Mouse (Mus musculus): ENCODE data around the gene Rassf4. TPM values are rescaled to one million over a fixed set of nuclear protein-coding genes. Genes with fewer than 3 reads are reported as not detected.

Gene Rassf4
- total RNA-seq, 4 experiments from 2014 or later, result 3.7 to 7.0 (median 5.1) TPM

DNA sequence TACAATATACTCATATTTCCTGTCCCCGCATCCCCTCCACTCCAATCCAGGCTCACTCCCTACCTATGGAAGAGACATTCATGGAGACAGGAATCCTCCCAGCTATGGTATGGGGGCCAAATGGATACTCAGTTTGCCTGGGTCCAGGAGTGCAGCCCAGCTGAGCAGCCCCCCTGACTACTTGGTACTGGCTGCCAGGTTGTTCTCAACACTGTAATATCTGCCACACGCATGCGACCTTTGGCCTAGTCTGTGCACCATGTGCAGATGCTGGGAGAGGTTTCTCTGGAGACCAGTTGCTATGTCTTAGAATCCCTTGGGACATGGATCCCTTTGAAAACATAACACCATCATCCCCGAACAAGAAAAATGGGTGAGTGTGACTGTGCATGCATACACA lies 2.0 kb downstream of the Rassf4 start:
- DNase-seq (ENCODE audit: low spot score), result no peak

DNA sequence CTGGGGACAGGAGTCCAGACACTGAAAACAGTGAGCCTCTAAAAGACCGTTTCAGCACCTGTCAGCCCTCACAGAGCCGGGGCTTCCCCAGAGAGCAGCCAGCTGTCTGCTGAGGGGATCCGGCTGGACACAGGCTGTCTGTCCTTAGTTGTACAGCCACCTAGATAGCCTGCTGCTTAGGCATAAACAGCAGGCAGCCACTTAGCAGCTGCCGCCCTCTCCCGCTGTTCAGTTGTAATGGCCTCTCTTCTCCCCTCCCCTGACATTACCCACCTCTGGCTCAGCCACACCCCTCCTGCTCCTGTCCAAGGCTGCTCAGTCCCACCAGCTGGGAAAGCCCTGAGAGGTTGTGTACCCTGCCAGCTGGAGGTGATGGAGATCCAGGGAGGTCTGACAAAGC lies 2.7 kb downstream of the Rassf4 start:
- no peak for DNase-seq (ENCODE audit: low spot score)

DNA sequence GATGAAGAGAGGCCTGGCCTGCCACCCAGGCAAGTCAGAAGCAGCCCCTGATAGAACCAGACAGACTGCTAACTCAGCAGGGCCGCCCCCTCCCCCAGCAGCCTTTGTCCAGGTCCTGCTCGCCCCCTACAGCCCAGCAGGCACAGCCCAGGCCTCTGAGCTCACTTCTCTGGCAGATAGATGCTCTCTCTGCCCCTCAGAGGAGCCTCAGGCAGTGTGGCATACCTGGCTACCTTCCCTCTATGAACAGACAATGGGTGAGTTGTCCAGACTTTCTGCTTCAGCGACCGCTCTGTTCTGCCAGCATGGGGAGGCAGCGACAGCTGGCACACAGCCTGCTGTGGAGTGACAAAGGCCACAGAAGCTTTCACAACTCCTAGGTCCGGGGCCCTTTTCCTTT lies 3.6 kb downstream of the Rassf4 start:
- DNase-seq (ENCODE audit: low spot score), result no peak

DNA sequence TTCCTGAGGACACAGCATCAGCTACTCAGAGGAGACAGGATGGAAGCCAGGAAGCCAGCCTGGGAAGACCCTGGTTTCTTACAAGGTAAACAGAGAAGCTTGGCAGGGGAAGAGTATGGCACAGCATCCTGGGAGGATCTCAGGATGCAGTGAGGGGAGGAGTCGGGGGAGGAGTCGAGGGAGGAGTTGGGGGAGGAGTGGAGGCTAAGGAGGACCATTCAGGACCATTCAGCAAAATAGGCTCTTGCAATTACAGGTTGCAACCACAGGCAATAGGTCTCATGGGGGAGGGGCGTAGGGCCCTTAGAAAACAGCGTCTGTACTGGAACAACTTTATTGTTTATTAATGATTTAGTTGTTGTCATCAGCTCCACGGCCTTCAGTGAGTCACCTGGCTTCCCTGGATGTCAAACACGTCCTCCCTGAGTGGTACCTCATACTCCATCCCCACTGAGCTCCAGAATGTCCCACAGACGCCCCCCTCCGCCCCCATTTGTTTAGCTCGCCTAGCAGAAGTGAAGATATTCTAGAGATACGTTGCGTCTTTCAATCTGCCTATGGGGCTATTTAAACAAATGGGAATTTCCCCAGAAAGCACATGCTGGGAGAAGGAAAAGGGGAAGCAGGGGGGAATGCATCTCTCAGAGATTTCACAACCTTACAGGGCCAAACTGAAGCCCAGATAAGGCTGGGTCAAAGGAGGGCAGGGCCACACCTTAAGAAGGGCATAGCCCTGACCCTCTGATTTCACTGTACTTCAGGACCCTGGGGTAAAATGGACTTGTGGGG lies 4.9 kb downstream of the Rassf4 start:
- no peak for DNase-seq (ENCODE audit: low spot score)

DNA sequence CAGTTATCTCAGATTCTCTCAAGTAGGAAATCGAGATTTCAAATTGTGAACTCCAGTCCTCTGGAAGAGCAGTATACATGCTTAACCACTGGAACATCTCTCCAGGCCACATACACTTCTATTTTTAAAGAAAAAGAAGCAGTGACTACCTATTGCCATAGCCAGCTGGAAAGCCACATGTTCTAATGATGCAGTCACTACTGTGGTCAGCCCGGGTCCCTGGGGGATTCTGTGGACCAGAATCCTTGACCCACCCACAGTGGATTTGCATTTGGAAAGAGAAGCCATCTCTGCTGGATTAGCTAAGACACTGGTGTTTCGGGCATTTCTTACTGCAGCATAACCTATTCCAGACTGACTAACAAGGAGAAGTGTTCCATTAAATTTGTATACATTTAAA lies 6.4 kb downstream of the Rassf4 start:
- no peak for DNase-seq (ENCODE audit: low spot score)

DNA sequence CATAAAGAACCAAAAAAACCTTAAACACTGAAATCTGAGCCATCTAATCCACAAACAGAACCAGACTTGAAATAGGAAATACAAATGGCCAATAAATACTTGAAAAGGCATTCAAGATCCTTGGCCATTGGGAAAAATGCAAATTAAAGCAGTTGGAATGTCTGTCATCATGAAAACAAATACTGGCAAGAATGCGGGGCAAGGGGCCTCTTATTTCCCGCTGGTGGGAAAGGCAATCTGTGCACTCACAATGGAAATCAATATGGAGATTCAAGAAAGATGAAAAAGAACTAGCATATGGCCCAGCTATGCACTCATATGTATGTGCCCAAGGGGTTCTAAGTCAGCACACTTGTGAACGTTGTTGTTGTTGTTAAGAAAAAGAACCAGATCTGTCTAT lies 6.9 kb downstream of the Rassf4 start:
- DNase-seq (ENCODE audit: low spot score), result no peak

DNA sequence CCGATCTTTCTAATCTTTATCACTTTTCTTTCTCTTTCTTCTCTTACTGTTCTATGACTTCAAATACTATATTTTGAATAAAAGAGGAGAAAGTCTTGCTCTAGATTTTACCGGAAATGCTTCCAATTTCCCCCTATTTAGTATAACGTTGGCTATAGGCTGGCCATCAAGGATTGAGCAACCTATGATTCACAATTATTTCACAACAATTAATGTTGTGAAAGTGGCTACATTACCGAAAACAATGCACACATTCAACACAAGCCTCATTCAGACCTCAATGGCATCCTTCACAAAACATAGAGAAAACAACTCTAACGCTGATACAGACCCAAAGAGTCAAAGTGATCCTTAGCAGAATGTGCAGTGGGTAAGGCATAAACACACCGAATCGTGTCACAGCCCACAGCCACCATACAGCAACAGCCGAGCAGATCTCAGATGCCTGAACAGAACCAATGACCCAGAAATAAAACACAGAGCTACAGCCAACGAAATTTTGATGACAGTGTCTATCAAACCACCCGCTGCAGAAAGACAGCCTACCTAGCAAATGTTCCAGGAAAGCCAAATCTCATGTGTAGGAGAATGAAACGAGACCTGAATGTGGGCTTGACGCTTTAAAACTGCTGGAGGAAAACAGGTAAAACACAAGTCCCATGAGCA lies 7.5 kb downstream of the Rassf4 start:
- DNase-seq (ENCODE audit: low spot score), result no peak

DNA sequence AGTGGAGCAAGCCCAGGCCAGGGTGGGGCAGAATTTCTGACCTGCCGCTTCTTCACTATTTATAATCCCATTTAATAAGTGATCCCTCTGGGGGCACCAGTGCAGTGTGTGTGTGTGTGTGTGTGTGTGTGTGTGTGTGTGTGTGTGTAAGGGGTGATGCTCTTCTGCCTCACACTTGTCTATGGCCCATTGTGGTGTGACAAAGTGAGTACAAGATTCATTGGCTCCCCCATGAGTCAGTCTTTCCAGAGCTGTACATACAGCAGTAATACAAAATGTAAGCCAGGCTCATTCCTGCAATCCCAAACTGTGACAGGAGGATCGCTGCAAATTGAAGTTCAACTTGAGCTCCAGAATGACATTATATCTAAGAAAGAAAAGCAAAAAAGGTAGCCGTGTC lies 8.9 kb downstream of the Rassf4 start:
- no peak for DNase-seq (ENCODE audit: low spot score)

DNA sequence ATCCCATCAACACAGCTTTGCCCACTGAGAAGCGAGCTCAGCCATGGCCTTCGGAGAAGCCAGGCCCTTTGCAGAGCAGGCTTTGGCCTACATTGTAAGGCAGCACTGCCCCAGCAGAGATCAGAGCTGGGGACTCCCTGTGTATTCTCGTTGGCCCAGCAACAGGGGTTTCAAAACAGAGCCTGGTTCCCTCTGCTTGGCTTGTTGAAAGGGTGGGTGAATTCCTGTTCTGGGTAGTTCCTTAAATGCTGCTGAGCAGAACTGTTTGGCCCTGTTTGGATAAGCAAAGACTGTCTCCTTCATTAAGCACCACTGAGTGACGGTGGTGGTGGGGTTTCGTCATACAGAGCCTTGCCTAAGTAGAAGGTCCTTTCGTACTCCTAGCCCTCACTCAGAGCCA lies 9.7 kb downstream of the Rassf4 start:
- no peak for DNase-seq (ENCODE audit: low spot score)

DNA sequence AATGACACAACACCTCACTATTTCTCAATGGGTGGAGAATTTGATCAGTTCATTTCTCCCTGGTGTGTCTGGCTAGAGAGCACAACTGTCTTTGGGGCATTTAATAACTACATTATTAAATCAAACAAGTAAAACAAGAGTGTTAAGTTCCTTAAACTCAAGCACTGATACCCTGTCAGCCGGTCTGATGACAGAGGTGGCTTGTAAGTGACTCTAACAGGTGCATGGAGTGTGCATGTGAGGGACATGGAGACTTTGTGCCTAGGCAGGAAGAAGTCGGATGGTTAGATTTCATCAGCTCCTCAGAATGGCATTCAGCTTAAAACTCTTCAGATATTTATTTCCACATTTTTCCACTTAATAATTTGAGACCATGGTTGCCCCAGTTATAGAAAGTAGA lies 10.4 kb downstream of the Rassf4 start:
- no peak for DNase-seq (ENCODE audit: low spot score)

DNA sequence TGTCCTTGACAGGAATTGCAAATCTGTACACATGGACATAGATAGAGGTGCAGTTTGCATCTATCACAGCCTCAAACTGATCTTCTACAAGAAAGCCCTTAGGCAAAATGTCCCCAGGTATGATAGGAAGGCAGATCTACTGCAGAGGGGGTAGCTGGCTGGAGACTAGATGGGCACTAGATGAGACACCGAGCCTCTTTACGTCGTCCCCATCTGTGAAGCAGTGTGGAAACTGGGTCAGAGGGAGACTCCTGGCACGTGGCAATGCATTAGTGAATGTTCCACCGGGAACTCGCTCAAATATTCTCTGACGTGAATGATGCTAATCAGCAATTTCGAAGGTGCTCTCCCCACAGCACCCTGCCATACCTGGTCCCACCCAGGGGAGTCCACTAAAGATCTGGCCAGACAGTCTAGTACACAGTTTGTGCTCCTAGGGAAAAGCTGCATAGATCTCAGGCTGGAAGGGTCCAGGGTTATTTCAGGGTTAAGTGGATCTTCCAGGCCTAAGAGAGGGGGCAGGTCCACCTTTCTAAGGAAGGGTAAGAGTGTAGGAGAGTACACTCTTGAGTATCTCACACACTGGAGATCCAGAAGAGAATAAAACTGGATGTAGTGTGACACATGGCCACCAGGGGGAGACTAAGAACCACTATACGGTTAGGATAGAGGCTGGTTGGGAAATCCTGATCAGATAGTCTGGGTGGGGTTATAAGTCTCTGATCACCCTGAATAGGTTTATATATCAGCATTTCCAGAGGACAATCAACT lies 19.9 kb downstream of the Rassf4 start:
- peak; percentile 71 for DNase-seq (ENCODE audit: low spot score)

DNA sequence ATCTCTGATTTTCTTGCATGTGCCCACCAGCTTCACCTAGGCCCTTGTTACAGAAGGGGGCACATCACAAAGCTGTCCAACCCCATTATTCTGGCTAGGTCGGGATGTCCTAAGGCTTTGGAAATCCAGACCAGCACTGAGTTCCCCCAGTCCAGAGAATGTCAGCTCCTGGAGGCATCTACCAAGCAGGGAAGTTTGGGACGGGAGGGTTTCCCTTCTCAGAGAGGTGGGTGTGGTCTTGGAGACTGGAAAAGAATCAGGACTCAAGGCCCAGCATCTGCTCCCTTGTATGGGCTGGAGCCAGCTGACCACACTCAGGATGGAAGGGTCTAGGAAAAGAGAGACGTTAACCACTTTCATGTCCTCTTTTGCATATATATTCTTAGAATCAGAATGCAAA lies 20.6 kb downstream of the Rassf4 start:
- no peak for DNase-seq (ENCODE audit: low spot score)

DNA sequence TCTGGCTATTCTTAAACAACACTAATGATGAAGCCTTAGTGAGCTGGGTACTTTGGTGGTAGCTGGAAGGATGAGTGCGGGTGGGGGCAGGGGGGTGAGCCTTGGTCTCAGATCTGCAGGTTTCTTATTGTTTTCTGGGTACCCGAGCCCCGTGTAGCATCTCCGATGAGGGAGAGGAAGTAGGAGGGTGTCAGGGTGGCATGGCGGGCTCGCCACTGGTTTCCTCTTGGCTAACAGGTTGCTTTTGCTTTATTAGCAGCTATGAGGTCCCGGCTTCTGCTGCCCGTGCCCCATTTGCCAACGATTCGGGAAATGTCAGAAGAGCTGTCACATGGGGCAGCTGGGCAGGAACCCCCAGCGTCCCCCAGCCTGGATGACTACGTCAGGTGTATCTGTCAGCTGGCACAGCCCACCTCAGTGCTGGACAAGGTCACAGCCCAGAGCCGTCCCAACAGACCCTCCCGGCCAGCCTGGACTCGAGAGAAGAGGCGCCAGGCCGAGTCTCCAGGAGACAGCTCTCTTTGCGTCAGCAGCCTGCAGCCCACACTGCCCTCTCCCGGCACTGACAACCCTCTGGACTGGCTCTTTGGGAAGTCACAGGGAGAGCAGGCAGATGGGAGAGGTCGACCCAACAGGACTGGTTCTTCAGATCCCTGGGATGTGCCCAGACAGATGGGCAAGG lies 22.2 kb downstream of the Rassf4 start:
- peak; percentile 71 for DNase-seq (ENCODE audit: low spot score)

DNA sequence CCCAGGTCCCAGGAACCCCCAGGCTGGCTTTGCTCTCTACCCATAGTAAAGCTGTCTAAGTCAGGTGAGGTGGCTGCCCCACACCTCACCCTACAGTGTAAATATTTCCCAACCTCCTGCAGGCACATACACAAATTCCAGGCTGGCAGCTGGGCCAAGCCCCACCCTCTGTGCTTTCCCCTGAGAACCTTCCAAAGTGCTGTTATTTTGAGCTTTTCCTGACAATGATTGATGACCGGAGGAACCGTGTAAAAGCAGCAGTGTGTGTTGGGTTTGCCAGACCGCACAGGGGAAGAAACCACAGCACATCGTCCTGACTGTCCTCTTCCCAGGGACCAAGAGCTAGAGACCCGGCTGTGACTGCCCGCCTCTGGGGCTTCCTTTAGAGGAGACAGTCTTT lies 23.3 kb downstream of the Rassf4 start, which contains the start of gene Depp1:
TSS of gene Depp1 (plus strand) at position 204 of the 400 bp plus-strand sequence.
- peak; percentile 89 for DNase-seq (ENCODE audit: low spot score)

DNA sequence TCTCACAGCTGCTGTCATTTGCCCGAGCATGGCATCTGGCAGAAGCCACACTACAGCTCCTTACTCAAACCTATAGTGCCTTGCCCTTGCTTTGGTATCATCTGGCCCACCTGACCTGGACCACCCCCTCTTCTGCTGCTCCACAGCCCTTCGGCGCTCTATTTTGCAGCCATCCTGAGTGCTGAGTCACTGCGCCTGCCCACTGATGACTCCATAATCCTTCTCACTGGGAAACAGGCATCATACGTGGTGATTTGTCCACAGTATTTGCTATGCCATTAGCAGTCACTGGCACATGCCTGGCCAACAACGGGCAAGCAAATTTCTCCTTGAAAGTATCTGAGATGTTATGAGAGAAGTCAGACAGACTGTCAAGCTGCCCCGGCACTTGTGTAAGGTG lies 23.9 kb downstream of the Rassf4 start:
- DNase-seq (ENCODE audit: low spot score), result no peak

DNA sequence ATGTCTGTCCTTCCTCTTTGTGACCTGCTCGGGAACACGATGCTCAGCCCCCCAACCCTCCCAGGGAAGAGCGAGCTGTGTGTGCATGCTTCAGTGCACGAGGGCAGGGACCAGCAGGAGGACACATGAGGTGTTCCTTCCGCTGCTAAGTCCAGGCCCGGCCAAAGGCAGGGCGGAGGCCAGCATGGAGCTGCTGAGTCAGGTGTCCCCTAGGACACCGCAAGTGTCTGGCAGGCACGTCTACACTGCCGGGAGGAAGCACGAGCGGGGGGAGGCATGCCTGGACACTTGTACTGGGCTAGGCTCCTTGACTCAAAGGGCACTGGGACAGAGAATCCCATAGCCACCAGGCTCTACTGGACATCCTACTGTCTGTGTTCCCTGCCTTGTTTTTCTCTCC lies 26.0 kb downstream of the Rassf4 start:
- DNase-seq (ENCODE audit: low spot score), result peak; percentile 85

DNA sequence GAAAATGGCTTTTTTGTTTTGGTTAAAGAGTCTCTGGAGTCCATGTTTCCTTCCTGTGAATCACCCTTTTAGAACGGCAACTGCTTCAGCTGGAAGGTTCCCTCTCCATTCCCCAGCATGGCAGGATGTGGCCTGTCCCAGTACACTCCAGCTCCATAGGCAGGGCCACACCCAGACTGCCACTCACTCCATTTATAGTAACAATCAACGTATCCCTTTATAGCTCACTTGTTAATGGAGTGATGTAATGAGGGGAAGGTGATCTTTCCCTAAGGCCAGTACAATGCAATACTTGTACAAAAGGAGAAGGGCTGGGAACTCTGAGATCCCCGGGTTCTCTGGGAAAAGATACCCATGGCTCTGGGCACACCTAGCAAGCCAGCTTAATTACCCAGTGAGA lies 29.4 kb downstream of the Rassf4 start:
- peak; percentile 82 for DNase-seq (ENCODE audit: low spot score)

DNA sequence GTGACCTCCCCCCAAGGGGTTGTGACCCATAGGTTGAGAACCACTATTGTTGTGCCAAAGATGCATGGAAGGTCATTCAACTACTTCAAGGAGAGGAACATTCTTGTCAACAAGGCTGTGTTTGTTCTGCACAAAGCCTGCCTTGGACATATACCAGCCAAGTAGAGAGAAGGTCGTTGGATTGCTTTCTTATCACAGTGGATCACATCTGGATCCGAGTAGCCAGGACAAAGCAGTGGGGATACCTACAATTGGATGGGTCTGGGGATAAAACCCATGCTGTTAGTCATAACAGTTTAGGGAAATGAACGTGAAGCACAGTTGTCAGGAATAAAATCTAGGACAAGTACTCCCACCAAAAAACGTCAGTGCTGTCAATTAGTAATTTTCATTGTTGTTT lies 29.9 kb downstream of the Rassf4 start:
- DNase-seq (ENCODE audit: low spot score), result no peak

DNA sequence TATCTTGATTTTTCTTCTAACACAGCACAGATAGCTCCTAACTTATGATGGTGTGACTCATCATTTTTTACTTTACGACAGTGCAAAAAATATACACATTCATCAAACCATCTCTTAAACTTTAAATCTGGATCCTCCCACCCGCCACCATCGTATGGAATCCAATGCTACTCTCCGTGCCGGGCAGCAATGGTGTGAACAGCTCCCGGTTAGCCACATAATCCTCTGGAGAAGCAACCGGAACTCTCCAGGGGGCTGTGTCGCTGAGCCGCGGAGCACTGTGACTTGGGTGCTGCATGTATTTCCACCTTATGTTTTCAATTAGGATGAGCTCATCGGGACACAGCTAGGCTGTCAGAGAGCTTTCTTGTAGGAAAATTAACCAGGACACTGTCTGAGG lies 30.8 kb downstream of the Rassf4 start:
- no peak for DNase-seq (ENCODE audit: low spot score)

DNA sequence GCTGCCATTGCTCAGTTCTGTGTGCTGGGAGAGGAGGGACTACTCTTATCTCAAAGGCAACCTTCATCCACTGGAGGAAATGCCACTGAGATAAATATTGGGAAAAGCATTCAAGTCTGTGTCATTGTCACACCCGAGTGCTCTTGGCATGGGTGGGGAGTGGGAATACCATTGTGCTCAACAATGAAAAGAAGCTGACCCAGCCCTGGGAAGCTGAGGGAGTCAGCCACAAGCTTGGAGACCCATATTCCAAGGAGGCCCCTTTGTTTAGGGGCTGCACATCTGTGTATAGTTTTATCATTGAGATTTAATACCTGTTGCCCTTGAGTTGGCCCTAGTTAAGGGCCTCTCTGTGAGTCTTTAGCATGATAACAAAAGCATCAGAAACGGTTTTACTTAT lies 34.1 kb downstream of the Rassf4 start:
- no peak for DNase-seq (ENCODE audit: low spot score)

DNA sequence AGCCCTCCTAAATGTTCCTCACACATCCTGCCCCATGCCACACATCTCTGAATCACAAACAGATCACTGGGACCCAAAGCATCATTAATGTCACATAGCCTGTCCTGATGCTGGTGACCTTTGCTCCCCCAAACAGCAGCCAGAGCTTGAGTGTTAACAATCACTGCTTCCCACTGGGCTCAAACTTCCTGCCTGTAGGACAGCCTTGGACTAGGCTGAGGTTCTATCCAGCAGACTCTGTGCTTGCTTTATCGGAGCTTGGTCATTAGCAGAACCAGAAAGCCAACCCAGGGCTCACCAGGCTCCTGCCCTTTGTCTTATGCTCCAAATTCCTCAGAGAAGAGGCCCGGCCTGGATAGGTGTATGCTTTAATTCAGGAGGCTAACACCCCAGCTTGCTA lies 34.9 kb downstream of the Rassf4 start:
- no peak for DNase-seq (ENCODE audit: low spot score)

DNA sequence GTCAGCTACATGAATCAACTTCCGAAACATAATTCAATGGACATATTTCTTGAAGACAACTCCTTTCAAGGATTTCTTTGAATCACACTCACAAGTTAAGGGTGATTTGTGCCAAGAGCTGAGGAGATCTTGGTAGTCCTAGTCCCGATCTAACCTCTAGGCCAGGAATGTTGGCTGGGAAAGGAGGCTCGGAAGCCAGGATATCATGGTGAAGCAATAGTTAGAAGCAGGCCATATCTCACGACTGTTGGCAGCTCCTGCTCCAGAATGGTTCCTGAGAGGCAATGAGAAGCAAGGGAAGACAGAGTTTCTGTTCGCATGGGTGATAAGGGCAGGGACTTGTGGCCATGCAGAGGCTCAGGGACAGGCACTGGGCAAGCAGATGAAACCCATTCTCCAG lies 36.3 kb downstream of the Rassf4 start:
- no peak for DNase-seq (ENCODE audit: low spot score)
